Mouse (Mus musculus): ENCODE measurements around the gene Setd3. TPM values are rescaled to one million over a fixed set of nuclear protein-coding genes. Genes with fewer than 3 reads are reported as not detected.

Setd3 gene
- total and polyA plus RNA-seq, 2 experiments: 17.6 to 70.4 TPM

GRCm38 (mm10) chr12:108216611-108217370 lies 37.7 kb upstream of the Setd3 start:
- Histone ChIP-seq H3K4me3 (ENCODE audit: insufficient read depth, low read depth, low read length) (no peak overlapping the region), H3K4me1 (ENCODE audit: control insufficient read depth, insufficient read depth, low read length) (no peaks in the 10 kb centered on the region), H3K79me2 (ENCODE audit: control insufficient read depth, insufficient read depth, low read length) (peaks cover 8% of the 10 kb centered on the region; the same call in 1 of the 2 replicates), H3K36me3 (ENCODE audit: control insufficient read depth, insufficient read depth, low read length) (no peaks in the 10 kb centered on the region), H3K9ac (ENCODE audit: low read depth, low read length) (no peak overlapping the region), H3K27me3 (ENCODE audit: control insufficient read depth, insufficient read depth, low read length) (no peaks in the 10 kb centered on the region), H3K27ac (replicated peaks; ENCODE audit: insufficient read depth, low read depth, low read length) (no peak overlapping the region)
- TF ChIP-seq POLR2A (IDR thresholded peaks at IDR 0.05; ENCODE audit: extremely low read depth, insufficient read depth, low read length): no peak
- no peak for TF ChIP-seq CTCF (IDR thresholded peaks at IDR 0.05; ENCODE audit: low read depth, low read length)
- 91% methylated on average over 11 of the region's 11 CpGs for WGBS
- DNase-seq (ENCODE audit: extremely low read depth, low read depth, low spot score): no peak

DNA sequence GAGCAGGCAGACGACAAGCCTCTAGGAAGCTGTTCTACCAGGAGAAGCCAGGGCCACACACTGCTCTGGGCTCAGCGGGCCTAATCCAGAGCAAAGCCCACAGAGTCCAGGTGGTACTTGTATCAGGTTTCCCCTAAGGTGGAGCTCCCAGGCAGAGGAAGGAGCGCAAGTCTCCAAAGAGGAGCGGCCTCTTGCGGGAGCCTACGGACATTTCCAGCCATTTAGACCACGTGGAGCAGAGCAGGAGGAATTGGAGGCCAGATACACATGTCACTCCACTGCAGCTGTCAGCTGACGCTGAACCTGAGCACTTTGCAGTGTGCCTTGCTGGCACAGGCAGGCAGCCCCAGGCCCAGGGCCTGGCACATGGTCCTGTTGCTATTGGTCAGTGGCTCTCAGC lies 36.0 kb upstream of the Setd3 start:
- peaks cover 8% of the 10 kb centered on the region; the same call in 1 of the 2 replicates for H3K79me2 ChIP-seq (ENCODE audit: control insufficient read depth, insufficient read depth, low read length)
- H3K4me3 ChIP-seq (ENCODE audit: insufficient read depth, low read depth, low read length): no peak overlapping the region
- TF ChIP-seq CTCF (IDR thresholded peaks at IDR 0.05; ENCODE audit: low read depth, low read length) (no peak), POLR2A (IDR thresholded peaks at IDR 0.05; ENCODE audit: extremely low read depth, insufficient read depth, low read length) (no peak)
- no peaks in the 10 kb centered on the region for H3K27me3 ChIP-seq (ENCODE audit: control insufficient read depth, insufficient read depth, low read length)
- no peak overlapping the region for H3K9ac ChIP-seq (ENCODE audit: low read depth, low read length)
- 85% methylated on average over 8 of the region's 8 CpGs for WGBS
- no peaks in the 10 kb centered on the region for H3K4me1 ChIP-seq (ENCODE audit: control insufficient read depth, insufficient read depth, low read length)
- DNase-seq (ENCODE audit: extremely low read depth, low read depth, low spot score): no peak
- H3K27ac ChIP-seq (replicated peaks; ENCODE audit: insufficient read depth, low read depth, low read length): no peak overlapping the region
- no peaks in the 10 kb centered on the region for H3K36me3 ChIP-seq (ENCODE audit: control insufficient read depth, insufficient read depth, low read length)

- Histone ChIP-seq H3K36me3 (ENCODE audit: control insufficient read depth, insufficient read depth, low read length) (no peaks in the 10 kb centered on the region), H3K27me3 (ENCODE audit: control insufficient read depth, insufficient read depth, low read length) (no peaks in the 10 kb centered on the region), H3K79me2 (ENCODE audit: control insufficient read depth, insufficient read depth, low read length) (peaks cover 5% of the 10 kb centered on the region; the same call in 1 of the 2 replicates), H3K4me3 (ENCODE audit: insufficient read depth, low read depth, low read length) (no peak overlapping the region), H3K27ac (replicated peaks; ENCODE audit: insufficient read depth, low read depth, low read length) (no peak overlapping the region), H3K4me1 (ENCODE audit: control insufficient read depth, insufficient read depth, low read length) (peaks cover 8% of the 10 kb centered on the region), H3K9ac (ENCODE audit: low read depth, low read length) (no peak overlapping the region)
- no peak for TF ChIP-seq CTCF (IDR thresholded peaks at IDR 0.05; ENCODE audit: low read depth, low read length)
- no peak for TF ChIP-seq POLR2A (IDR thresholded peaks at IDR 0.05; ENCODE audit: extremely low read depth, insufficient read depth, low read length)
- 74% methylated on average over 18 of the region's 18 CpGs for whole genome bisulfite sequencing
- no peak for DNase-seq (ENCODE audit: extremely low read depth, low read depth, low spot score)
Measured at GRCm38 (mm10) chr12:108213090-108214041, 34.3 kb upstream of the Setd3 start.

GRCm38 (mm10) chr12:108212476-108212875 lies 33.4 kb upstream of the Setd3 start:
- TF ChIP-seq CTCF (IDR thresholded peaks at IDR 0.05; ENCODE audit: low read depth, low read length) (no peak), POLR2A (IDR thresholded peaks at IDR 0.05; ENCODE audit: extremely low read depth, insufficient read depth, low read length) (no peak)
- no peaks in the 10 kb centered on the region for H3K27me3 ChIP-seq (ENCODE audit: control insufficient read depth, insufficient read depth, low read length)
- H3K9ac ChIP-seq (ENCODE audit: low read depth, low read length): no peak overlapping the region
- DNase-seq (ENCODE audit: extremely low read depth, low read depth, low spot score): no peak
- no peak overlapping the region for H3K27ac ChIP-seq (replicated peaks; ENCODE audit: insufficient read depth, low read depth, low read length)
- WGBS: 87% methylated on average over 6 of the region's 6 CpGs
- H3K79me2 ChIP-seq (ENCODE audit: control insufficient read depth, insufficient read depth, low read length): peaks cover 5% of the 10 kb centered on the region; the same call in 1 of the 2 replicates
- H3K4me1 ChIP-seq (ENCODE audit: control insufficient read depth, insufficient read depth, low read length): peaks cover 8% of the 10 kb centered on the region
- no peak overlapping the region for H3K4me3 ChIP-seq (ENCODE audit: insufficient read depth, low read depth, low read length)
- H3K36me3 ChIP-seq (ENCODE audit: control insufficient read depth, insufficient read depth, low read length): no peaks in the 10 kb centered on the region

GRCm38 (mm10) chr12:108212071-108212470 lies 33.0 kb upstream of the Setd3 start:
- peaks cover 8% of the 10 kb centered on the region for H3K4me1 ChIP-seq (ENCODE audit: control insufficient read depth, insufficient read depth, low read length)
- TF ChIP-seq CTCF (IDR thresholded peaks at IDR 0.05; ENCODE audit: low read depth, low read length) (no peak), POLR2A (IDR thresholded peaks at IDR 0.05; ENCODE audit: extremely low read depth, insufficient read depth, low read length) (no peak)
- H3K79me2 ChIP-seq (ENCODE audit: control insufficient read depth, insufficient read depth, low read length): peaks cover 2% of the 10 kb centered on the region; the same call in 1 of the 2 replicates
- no peak overlapping the region for H3K27ac ChIP-seq (replicated peaks; ENCODE audit: insufficient read depth, low read depth, low read length)
- H3K9ac ChIP-seq (ENCODE audit: low read depth, low read length): no peak overlapping the region
- no peak overlapping the region for H3K4me3 ChIP-seq (ENCODE audit: insufficient read depth, low read depth, low read length)
- H3K36me3 ChIP-seq (ENCODE audit: control insufficient read depth, insufficient read depth, low read length): no peaks in the 10 kb centered on the region
- no peaks in the 10 kb centered on the region for H3K27me3 ChIP-seq (ENCODE audit: control insufficient read depth, insufficient read depth, low read length)
- 66% methylated on average over 5 of the region's 5 CpGs for WGBS
- DNase-seq (ENCODE audit: extremely low read depth, low read depth, low spot score): no peak

Data from liver, adult 2 months (tissue).